Mouse (Mus musculus) MEL (cell line): ENCODE measurements around the gene Traip. TPM values are rescaled to one million over a fixed set of nuclear protein-coding genes. Genes with fewer than 3 reads are reported as not detected.

ENCODE experiments used
- DNase-seq: peaks from one replicate; pipeline ENCODE4 v3.0.0; 2011; ENCODE audit warnings: low read depth, low spot score
- H3K27ac ChIP-seq: 2 replicates; pipeline ENCODE4 v1.5.1; 2012; ENCODE audit warnings: low read depth, mild to moderate bottlenecking, control low read depth, low read length, moderate library complexity; ENCODE audit not compliant: control insufficient read depth
- H3K27me3 ChIP-seq, 2 experiments: fragments of 150-350 bp in 1 of 2; sonication (generic) in 1 of 2; 2 replicates each; pipeline ENCODE4 v1.6.1; 2012; ENCODE audit warnings: low read length in 2 of 2, mild to moderate bottlenecking in 2 of 2, improper control_type of control experiment in 1 of 2, moderate library complexity in 1 of 2; ENCODE audit not compliant: insufficient read depth in 2 of 2, control insufficient read depth in 1 of 2
- H3K36me3 ChIP-seq, 2 experiments: 2 replicates each; pipeline ENCODE4 v1.6.1; 2012 to 2014; ENCODE audit warnings: low read length in 2 of 2, improper control_type of control experiment in 1 of 2, inconsistent platforms in 1 of 2, mild to moderate bottlenecking in 1 of 2; ENCODE audit not compliant: insufficient read depth in 2 of 2, control insufficient read depth in 1 of 2
- H3K4me1 ChIP-seq, 2 experiments: fragments of 150-350 bp in 1 of 2; sonication (generic) in 1 of 2; 2 replicates each; pipeline ENCODE4 v1.6.1; 2012; ENCODE audit warnings: low read length in 2 of 2, improper control_type of control experiment in 1 of 2, mild to moderate bottlenecking in 1 of 2; ENCODE audit not compliant: insufficient read depth in 2 of 2, control insufficient read depth in 1 of 2
- H3K4me3 ChIP-seq, 2 experiments: fragments of 150-350 bp in 1 of 2; sonication (generic) in 1 of 2; 2 replicates each; pipeline ENCODE4 v1.5.1; 2012; ENCODE audit warnings: low read depth in 2 of 2, low read length in 2 of 2, mild to moderate bottlenecking in 2 of 2, moderate library complexity in 2 of 2, control low read depth in 1 of 2, improper control_type of control experiment in 1 of 2; ENCODE audit not compliant: control insufficient read depth in 1 of 2, insufficient read depth in 1 of 2
- H3K79me2 ChIP-seq: 2 replicates; pipeline ENCODE4 v1.6.1; 2012; ENCODE audit warnings: mild to moderate bottlenecking, low read length, moderate library complexity; ENCODE audit not compliant: control insufficient read depth, poor library complexity, insufficient read depth
- H3K9ac ChIP-seq: 2 replicates; pipeline ENCODE4 v1.6.1; 2012; ENCODE audit warnings: low read depth, mild to moderate bottlenecking, control low read depth, low read length, moderate library complexity; ENCODE audit not compliant: control insufficient read depth, poor library complexity, severe bottlenecking
- H3K9me3 ChIP-seq: fragments of 150-350 bp; sonication (generic); replicated peaks from 2 replicates; pipeline ENCODE4 v1.6.1; 2012; ENCODE audit warnings: mild to moderate bottlenecking, low read length, improper control_type of control experiment, moderate library complexity; ENCODE audit not compliant: insufficient read depth
- BHLHE40 ChIP-seq: IDR thresholded peaks from 2 replicates; pipeline ENCODE4 v1.6.1; 2012; ENCODE audit warnings: low read depth, mild to moderate bottlenecking, inconsistent platforms, low read length, improper control_type of control experiment, borderline replicate concordance
- CHD2 ChIP-seq: IDR thresholded peaks from 2 replicates; pipeline ENCODE4 v1.6.1; 2011; ENCODE audit warnings: low read length, improper control_type of control experiment
- ELF1 ChIP-seq: IDR thresholded peaks from 2 replicates; pipeline ENCODE4 v1.6.1; 2014; ENCODE audit warnings: low read depth, mild to moderate bottlenecking, inconsistent platforms, low read length, improper control_type of control experiment, moderate library complexity
- EP300 ChIP-seq, 2 experiments: IDR thresholded peaks; 2 replicates each; pipeline ENCODE4 v1.6.1; 2011; ENCODE audit warnings: improper control_type of control experiment in 2 of 2, low read length in 2 of 2, low read depth in 1 of 2, mild to moderate bottlenecking in 1 of 2
- GABPA ChIP-seq: IDR thresholded peaks from 2 replicates; pipeline ENCODE4 v1.6.1; 2012; ENCODE audit warnings: low read depth, mild to moderate bottlenecking, inconsistent platforms, low read length, improper control_type of control experiment, moderate library complexity
- HCFC1 ChIP-seq: IDR thresholded peaks from 2 replicates; pipeline ENCODE4 v1.6.1; 2012; ENCODE audit warnings: low read depth, mild to moderate bottlenecking, inconsistent platforms, low read length, improper control_type of control experiment, moderate library complexity
- JUND ChIP-seq: IDR thresholded peaks from 2 replicates; pipeline ENCODE4 v1.6.1; 2011; ENCODE audit warnings: low read depth, mild to moderate bottlenecking, improper control_type of control experiment, low read length
- MAFK ChIP-seq: IDR thresholded peaks from 2 replicates; pipeline ENCODE4 v1.6.1; 2011; ENCODE audit warnings: low read depth, mild to moderate bottlenecking, low read length, improper control_type of control experiment, borderline replicate concordance
- MAZ ChIP-seq: IDR thresholded peaks from 2 replicates; pipeline ENCODE4 v1.6.1; 2012; ENCODE audit warnings: low read depth, mild to moderate bottlenecking, inconsistent platforms, low read length, improper control_type of control experiment
- MEF2A ChIP-seq: IDR thresholded peaks from 2 replicates; pipeline ENCODE4 v1.6.1; 2014; ENCODE audit warnings: low read depth, mild to moderate bottlenecking, inconsistent platforms, low read length, improper control_type of control experiment; ENCODE audit not compliant: poor library complexity, insufficient replicate concordance, severe bottlenecking; ENCODE audit errors: extremely low read depth
- MXI1 ChIP-seq: IDR thresholded peaks from 2 replicates; pipeline ENCODE4 v1.6.1; 2011; ENCODE audit warnings: mild to moderate bottlenecking, low read depth, low read length, improper control_type of control experiment
- MYB ChIP-seq: IDR thresholded peaks from 2 replicates; pipeline ENCODE4 v1.6.1; 2011; ENCODE audit warnings: mild to moderate bottlenecking, low read depth, low read length, improper control_type of control experiment
- MYC ChIP-seq: IDR thresholded peaks from 2 replicates; pipeline ENCODE4 v1.6.1; 2011; ENCODE audit warnings: low read depth, mild to moderate bottlenecking, low read length, improper control_type of control experiment, moderate library complexity
- NELFE ChIP-seq: IDR thresholded peaks from 2 replicates; pipeline ENCODE4 v1.6.1; 2011; ENCODE audit warnings: low read depth, low read length, improper control_type of control experiment
- NRF1 ChIP-seq: IDR thresholded peaks from 2 replicates; pipeline ENCODE4 v1.6.1; 2014; ENCODE audit warnings: low read depth, mild to moderate bottlenecking, inconsistent platforms, low read length, improper control_type of control experiment, moderate library complexity; ENCODE audit not compliant: poor library complexity, insufficient read depth, severe bottlenecking
- POLR2AphosphoS2 ChIP-seq: IDR thresholded peaks from 2 replicates; pipeline ENCODE4 v1.6.1; 2011; ENCODE audit warnings: low read length, improper control_type of control experiment
- POLR2AphosphoS5 ChIP-seq: IDR thresholded peaks from 2 replicates; pipeline ENCODE4 v1.6.1; 2012; ENCODE audit warnings: low read depth, borderline replicate concordance, mild to moderate bottlenecking, inconsistent platforms, low read length, moderate library complexity, mixed read lengths
- RAD21 ChIP-seq: IDR thresholded peaks from 2 replicates; pipeline ENCODE4 v1.6.1; 2011; ENCODE audit warnings: mild to moderate bottlenecking, low read depth, low read length, improper control_type of control experiment
- SIN3A ChIP-seq: IDR thresholded peaks from 2 replicates; pipeline ENCODE4 v1.6.1; 2012; ENCODE audit warnings: low read length, improper control_type of control experiment, inconsistent platforms
- SMC3 ChIP-seq: IDR thresholded peaks from 2 replicates; pipeline ENCODE4 v1.6.1; 2011; ENCODE audit warnings: low read depth, low read length, improper control_type of control experiment
- TAL1 ChIP-seq: IDR thresholded peaks from 2 replicates; pipeline ENCODE4 v1.6.1; 2012; ENCODE audit warnings: mild to moderate bottlenecking, inconsistent platforms, low read length, moderate library complexity, mixed read lengths
- TBP ChIP-seq: IDR thresholded peaks from 2 replicates; pipeline ENCODE4 v1.8.0; 2011; ENCODE audit warnings: low read depth, low read length, improper control_type of control experiment
- TCF12 ChIP-seq: IDR thresholded peaks from 2 replicates; pipeline ENCODE4 v1.6.1; 2014; ENCODE audit warnings: low read depth, mild to moderate bottlenecking, inconsistent platforms, low read length, improper control_type of control experiment, moderate library complexity
- UBTF ChIP-seq: IDR thresholded peaks from 2 replicates; pipeline ENCODE4 v1.6.1; 2012; ENCODE audit warnings: low read depth, mild to moderate bottlenecking, inconsistent platforms, low read length, improper control_type of control experiment, moderate library complexity, borderline replicate concordance; ENCODE audit not compliant: insufficient read depth
- USF2 ChIP-seq, 2 experiments: IDR thresholded peaks; 2 replicates each; pipeline ENCODE4 v1.6.1; 2011 to 2012; ENCODE audit warnings: improper control_type of control experiment in 2 of 2, low read length in 2 of 2, borderline replicate concordance in 1 of 2, inconsistent platforms in 1 of 2, low read depth in 1 of 2, mild to moderate bottlenecking in 1 of 2; ENCODE audit not compliant: insufficient read depth in 1 of 2
- ZKSCAN1 ChIP-seq: IDR thresholded peaks from 2 replicates; pipeline ENCODE4 v1.6.1; 2012; ENCODE audit warnings: low read depth, mild to moderate bottlenecking, inconsistent platforms, low read length, improper control_type of control experiment, moderate library complexity
- ZMIZ1 ChIP-seq: IDR thresholded peaks from 2 replicates; pipeline ENCODE4 v1.6.1; 2012; ENCODE audit warnings: low read depth, mild to moderate bottlenecking, inconsistent platforms, low read length, improper control_type of control experiment, moderate library complexity
- ZNF384 ChIP-seq: IDR thresholded peaks from 2 replicates; pipeline ENCODE4 v1.6.1; 2012; ENCODE audit warnings: low read depth, mild to moderate bottlenecking, inconsistent platforms, low read length, improper control_type of control experiment
- polyA plus RNA-seq, 2 experiments: library from polyadenylated mRNA; stranded (reverse) in 1 of 2; unstranded in 1 of 2; fragments of >175 nt in 1 of 2; fragments of >200 nt in 1 of 2; gene quantifications; 2 replicates each; pipeline versions ENCODE4 v1.2.1 to v1.2.4; 2012; ENCODE audit warnings: low replicate concordance in 2 of 2, low read depth in 1 of 2; ENCODE audit not compliant: insufficient read length in 2 of 2, insufficient read depth in 1 of 2, missing spikeins in 1 of 2
- total RNA-seq: library from RNA; depleted of rRNA; stranded (reverse); fragments of 300-350 nt; gene quantifications from 2 replicates; pipeline ENCODE4 v1.2.3, GENCODE M21; 2012

Gene Traip
- total and polyA plus RNA-seq, 3 experiments, result 43.6 to 65.2 TPM; not detected in 1

DNA sequence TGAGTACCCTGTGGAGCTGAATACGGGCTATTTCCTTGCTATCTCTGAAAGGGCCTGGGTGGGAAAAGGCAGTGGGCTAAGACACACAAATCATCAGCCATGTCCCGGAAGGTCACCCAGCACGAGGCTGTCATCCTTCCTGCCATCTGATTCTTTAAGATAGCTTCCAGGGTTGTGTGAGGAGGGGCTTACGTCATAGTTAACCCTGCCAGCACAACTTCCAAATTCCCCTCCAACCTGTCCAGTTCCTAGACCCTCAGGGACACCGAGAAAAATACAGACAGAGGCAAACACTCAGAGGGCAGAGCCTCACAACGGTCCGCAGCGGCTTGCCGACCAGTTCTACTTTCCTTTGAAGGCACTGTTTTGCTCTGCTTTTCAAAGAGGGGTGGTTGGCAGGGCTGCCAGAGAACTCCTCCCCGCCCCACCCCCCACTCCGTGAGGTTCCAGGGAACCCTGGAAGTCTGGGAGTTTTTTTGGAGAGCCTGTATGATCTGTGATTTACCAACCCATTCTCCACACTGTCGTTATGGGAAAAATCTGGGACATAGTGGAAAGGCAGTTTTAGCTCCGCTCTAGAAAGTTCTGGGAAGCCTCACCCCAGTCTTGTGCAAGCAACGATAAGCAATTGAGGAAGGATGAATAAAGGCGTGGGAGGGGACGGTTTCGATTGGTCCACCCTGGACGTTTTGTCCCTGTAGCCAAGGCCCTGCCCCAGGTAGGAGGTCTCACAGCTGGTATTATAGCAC, 41.4 kb upstream of the Traip start (continued):
- TF ChIP-seq ZNF384, result no peak
- TF ChIP-seq NRF1, result no peak
- no peak for TF ChIP-seq UBTF
- TF ChIP-seq POLR2AphosphoS5, result no peak
- no peak for TF ChIP-seq RAD21
- TF ChIP-seq EP300 (IDR thresholded peaks at IDR 0.05; ENCODE audit: low read depth in 1 of 2, low read length in 2 of 2), result peak; percentile 69 to 78
- no peak for TF ChIP-seq ELF1
- TF ChIP-seq MXI1, result no peak; the same call in none of the 2 replicates
- no peak for TF ChIP-seq ZKSCAN1
- TF ChIP-seq MAZ, result peak; percentile 78
- TF ChIP-seq MYB, result 0 out of 2 replicates have a peak, but pooled peaks have one; percentile 10
- TF ChIP-seq JUND, result no peak
- peak; percentile 66 for TF ChIP-seq TCF12
- 0 out of 2 replicates have a peak, but pooled peaks have one; percentile 42 for TF ChIP-seq HCFC1
- no peak for TF ChIP-seq GABPA
- TF ChIP-seq MEF2A, result no peak
- peak; percentile 74 for TF ChIP-seq TBP
- peak; percentile 83 for TF ChIP-seq SIN3A
- 0 out of 2 replicates have a peak, but pooled peaks have one; percentile 33 for TF ChIP-seq MYC
- peak; percentile 3; the same call in 1 of the 2 replicates for TF ChIP-seq SMC3

DNA sequence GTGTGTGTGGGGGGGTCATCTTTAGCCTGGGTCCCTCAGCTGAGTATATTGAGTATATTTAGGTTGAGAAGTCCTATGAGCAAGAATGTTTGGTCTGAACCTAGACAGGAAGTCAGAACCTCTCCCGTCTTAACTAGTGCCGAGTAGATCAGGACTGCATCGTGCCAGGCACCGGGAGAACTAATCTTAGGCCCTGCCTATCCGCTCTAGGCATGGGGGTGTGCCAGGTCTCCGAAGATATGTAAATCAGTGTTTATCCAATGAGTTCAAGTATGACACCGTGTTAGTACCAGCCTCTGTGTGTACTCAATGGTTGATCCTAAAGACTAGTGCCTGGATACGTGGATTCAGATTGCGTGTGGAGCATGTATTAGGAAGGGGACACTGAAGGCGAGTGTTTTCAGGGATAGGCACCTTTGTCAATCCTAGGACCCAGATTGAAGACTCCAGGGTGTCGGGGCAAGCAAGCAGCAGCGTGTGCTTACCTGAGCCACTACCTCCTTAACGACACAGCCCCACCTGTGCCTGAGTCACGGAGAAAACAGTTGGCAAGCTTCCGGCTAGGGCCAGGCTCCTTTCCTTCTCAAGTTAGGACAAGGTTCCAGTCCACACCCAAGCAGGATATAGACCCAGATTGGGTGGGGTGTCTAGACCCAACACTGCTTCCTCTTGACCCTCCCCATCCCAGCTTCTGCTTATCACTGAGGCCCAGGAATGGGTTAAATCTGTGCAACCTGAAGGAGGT, 39.7 kb upstream of the Traip start:
- Histone ChIP-seq H3K36me3 (peaks cover 0 to 36% of the 10 kb centered on the region in 2 experiments; a peak in 2 of 4 replicates), H3K4me1 (peaks cover 10 to 48% of the 10 kb centered on the region in 2 experiments), H3K27ac (no peak overlapping the region; the same call in 1 of the 2 replicates), H3K79me2 (peaks cover 4% of the 10 kb centered on the region), H3K27me3 (no peaks in the 10 kb centered on the region), H3K4me3 (no peak overlapping the region), H3K9me3 (no peaks in the 10 kb centered on the region), H3K9ac (no peak overlapping the region)
- TF ChIP-seq UBTF (no peak), BHLHE40 (no peak), POLR2AphosphoS2 (no peak), ZKSCAN1 (no peak), MAFK (no peak), CHD2 (no peak), NELFE (no peak), TAL1 (no peak), GABPA (no peak), ZMIZ1 (no peak), USF2 (IDR thresholded peaks at IDR 0.05; ENCODE audit: borderline replicate concordance in 1 of 2, insufficient read depth in 1 of 2, low read depth in 1 of 2, low read length in 2 of 2) (no peak)
- no peak for DNase-seq
